Mouse (Mus musculus) hindbrain, embryonic 15.5 days (tissue): ENCODE measurements at regions not wholly inside any gene's neighbourhood (a gene's known extent, or its start where the extent isn't known, plus 50 kb on each side); places are given as distances from the start of the nearest gene placed in this dataset.

Source experiments
- ATAC-seq: fragments of 200-750 bp; cut with Nextera tagmentation; 2 replicates; pipeline ENCODE4 v1.8.0; 2017; ENCODE audit warnings: low read depth, moderate number of reproducible peaks, moderate TSS enrichment; ENCODE audit not compliant: low FRiP score
- H3K27ac ChIP-seq: fragments of 300-500 bp; sonication (generic); replicated peaks from 2 replicates; pipeline ENCODE4 v1.5.1; 2015; ENCODE audit warnings: mild to moderate bottlenecking, inconsistent platforms
- H3K27me3 ChIP-seq: fragments of 300-500 bp; sonication (generic); 2 replicates; pipeline ENCODE4 v1.6.1; 2015; ENCODE audit warnings: control low read depth, inconsistent platforms
- H3K36me3 ChIP-seq: fragments of 300-500 bp; sonication (generic); 2 replicates; pipeline ENCODE4 v1.6.1; 2015; ENCODE audit warnings: control low read depth, inconsistent platforms
- H3K4me1 ChIP-seq: fragments of 300-500 bp; sonication (generic); replicated peaks from 2 replicates; pipeline ENCODE4 v1.6.1; 2015; ENCODE audit warnings: control low read depth, inconsistent platforms
- H3K4me2 ChIP-seq: fragments of 300-500 bp; sonication (generic); 2 replicates; pipeline ENCODE4 v1.6.1; 2015; ENCODE audit warnings: moderate library complexity, mild to moderate bottlenecking, inconsistent platforms
- H3K4me3 ChIP-seq: fragments of 300-500 bp; sonication (generic); 2 replicates; pipeline ENCODE4 v1.5.1; 2015; ENCODE audit warnings: mild to moderate bottlenecking, inconsistent platforms
- H3K9ac ChIP-seq: fragments of 300-500 bp; sonication (generic); 2 replicates; pipeline ENCODE4 v1.6.1; 2015; ENCODE audit warnings: inconsistent platforms
- H3K9me3 ChIP-seq: fragments of 300-500 bp; sonication (generic); 2 replicates; pipeline ENCODE4 v1.6.1; 2016; ENCODE audit warnings: control low read depth, inconsistent platforms
- WGBS: fragments of 180-500 bp; shearing (Covaris S2); methylation state at CpG from one replicate; pipeline ENCODE4 v1.1.7; 2015; 5-methylcytosine and 5-hydroxymethylcytosine counted together

GRCm38 (mm10) chr3:128081430-128081829 is 185.3 kb upstream of the Fam241a start:
- 86% methylated on average over 1 of the region's 1 CpGs for WGBS
- Histone ChIP-seq H3K4me2 (no peak overlapping the region), H3K4me3 (no peak overlapping the region), H3K27ac (no peak overlapping the region), H3K27me3 (no peaks in the 10 kb centered on the region), H3K9me3 (no peaks in the 10 kb centered on the region), H3K36me3 (no peaks in the 10 kb centered on the region), H3K9ac (no peak overlapping the region), H3K4me1 (no peaks in the 10 kb centered on the region)
- no peak for ATAC-seq

DNA sequence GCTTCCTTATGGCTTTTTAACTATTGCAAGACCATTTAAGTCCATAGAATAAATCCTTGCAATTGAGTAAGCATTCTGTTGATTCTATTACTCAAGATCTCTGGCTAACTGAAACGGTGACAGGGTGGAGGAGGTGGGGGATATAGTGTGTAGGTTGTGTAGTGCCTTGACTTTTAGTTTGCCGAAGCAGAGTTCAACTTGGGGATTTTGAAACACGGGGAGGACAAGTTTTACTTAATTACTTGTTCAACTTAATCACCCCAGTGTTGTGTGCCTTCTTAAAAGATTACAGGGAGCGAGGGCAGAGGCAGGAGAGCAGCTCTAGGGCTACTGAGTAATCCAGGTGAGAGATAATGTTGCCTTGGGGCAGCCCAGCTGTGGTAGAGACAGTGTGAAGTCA is 171.7 kb upstream of the Fam241a start:
- no peak overlapping the region for H3K4me3 ChIP-seq
- no peak for ATAC-seq
- H3K9me3 ChIP-seq = no peaks in the 10 kb centered on the region
- H3K27ac ChIP-seq = no peak overlapping the region
- no peak overlapping the region for H3K4me2 ChIP-seq
- WGBS = 84% methylated on average over 4 of the region's 4 CpGs
- no peaks in the 10 kb centered on the region for H3K4me1 ChIP-seq
- H3K9ac ChIP-seq = no peak overlapping the region
- no peaks in the 10 kb centered on the region for H3K36me3 ChIP-seq
- H3K27me3 ChIP-seq = no peaks in the 10 kb centered on the region

- no peak for ATAC-seq
- WGBS = 86% methylated on average over 9 of the region's 9 CpGs
- H3K27me3 ChIP-seq = no peaks in the 10 kb centered on the region
- H3K4me1 ChIP-seq = no peaks in the 10 kb centered on the region
- H3K27ac ChIP-seq = no peak overlapping the region
- H3K4me2 ChIP-seq = no peak overlapping the region
- no peak overlapping the region for H3K4me3 ChIP-seq
- no peaks in the 10 kb centered on the region for H3K9me3 ChIP-seq
- no peak overlapping the region for H3K9ac ChIP-seq
- H3K36me3 ChIP-seq = no peaks in the 10 kb centered on the region
Observed at GRCm38 (mm10) chr3:128054031-128054430, 157.9 kb upstream of the Fam241a start.

- Histone ChIP-seq H3K4me1 (no peaks in the 10 kb centered on the region), H3K4me2 (no peak overlapping the region), H3K27ac (no peak overlapping the region), H3K27me3 (no peaks in the 10 kb centered on the region), H3K4me3 (no peak overlapping the region), H3K9me3 (no peaks in the 10 kb centered on the region), H3K9ac (no peak overlapping the region), H3K36me3 (no peaks in the 10 kb centered on the region)
- no peak for ATAC-seq
- WGBS = 90% methylated on average over 3 of the region's 3 CpGs
Observed at GRCm38 (mm10) chr3:128043709-128044108, 147.6 kb upstream of the Fam241a start.

GRCm38 (mm10) chr3:128040407-128041115 is 144.4 kb upstream of the Fam241a start:
- Histone ChIP-seq H3K9ac (no peak overlapping the region), H3K27ac (no peak overlapping the region), H3K4me1 (no peaks in the 10 kb centered on the region), H3K9me3 (no peaks in the 10 kb centered on the region), H3K4me3 (no peak overlapping the region), H3K36me3 (no peaks in the 10 kb centered on the region), H3K4me2 (no peak overlapping the region), H3K27me3 (no peaks in the 10 kb centered on the region)
- ATAC-seq = no peak
- WGBS = 70% methylated on average over 12 of the region's 12 CpGs

GRCm38 (mm10) chr3:128039185-128039584 is 143.1 kb upstream of the Fam241a start:
- Histone ChIP-seq H3K9ac (no peak overlapping the region), H3K9me3 (no peaks in the 10 kb centered on the region), H3K4me3 (no peak overlapping the region), H3K4me1 (no peaks in the 10 kb centered on the region), H3K36me3 (no peaks in the 10 kb centered on the region), H3K27me3 (no peaks in the 10 kb centered on the region), H3K27ac (no peak overlapping the region), H3K4me2 (no peak overlapping the region)
- WGBS = 47% methylated on average over 5 of the region's 5 CpGs
- ATAC-seq = no peak

GRCm38 (mm10) chr3:128036538-128036937 is 140.4 kb upstream of the Fam241a start:
- ATAC-seq = no peak
- H3K4me2 ChIP-seq = no peak overlapping the region
- no peaks in the 10 kb centered on the region for H3K9me3 ChIP-seq
- H3K27me3 ChIP-seq = no peaks in the 10 kb centered on the region
- H3K4me1 ChIP-seq = no peaks in the 10 kb centered on the region
- no peak overlapping the region for H3K27ac ChIP-seq
- H3K36me3 ChIP-seq = no peaks in the 10 kb centered on the region
- H3K9ac ChIP-seq = no peak overlapping the region
- WGBS = 65% methylated on average over 10 of the region's 10 CpGs
- no peak overlapping the region for H3K4me3 ChIP-seq

DNA sequence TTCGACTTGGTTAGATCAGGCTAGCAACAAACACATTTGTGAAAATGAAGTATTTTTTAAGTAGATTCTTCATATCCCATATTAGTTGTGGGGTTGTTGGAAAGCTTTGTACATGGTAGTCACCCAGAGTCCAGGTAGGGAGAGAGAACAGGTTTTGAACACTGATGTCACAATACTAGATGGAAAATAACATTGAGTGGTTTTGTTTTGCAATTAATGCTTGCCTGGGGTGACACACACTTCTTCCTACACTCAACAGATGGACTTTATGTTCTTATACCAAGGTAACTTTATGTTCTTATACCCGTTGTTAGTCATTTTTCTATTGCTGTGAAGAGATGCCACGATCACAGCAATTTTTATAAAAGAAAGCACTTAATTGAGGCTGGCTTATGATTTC is 134.2 kb upstream of the Fam241a start:
- WGBS = 93% methylated on average over 3 of the region's 3 CpGs
- H3K27ac ChIP-seq = no peak overlapping the region
- no peak overlapping the region for H3K9ac ChIP-seq
- H3K27me3 ChIP-seq = no peaks in the 10 kb centered on the region
- H3K36me3 ChIP-seq = no peaks in the 10 kb centered on the region
- ATAC-seq = no peak
- H3K9me3 ChIP-seq = no peaks in the 10 kb centered on the region
- no peak overlapping the region for H3K4me3 ChIP-seq
- no peaks in the 10 kb centered on the region for H3K4me1 ChIP-seq
- no peak overlapping the region for H3K4me2 ChIP-seq

DNA sequence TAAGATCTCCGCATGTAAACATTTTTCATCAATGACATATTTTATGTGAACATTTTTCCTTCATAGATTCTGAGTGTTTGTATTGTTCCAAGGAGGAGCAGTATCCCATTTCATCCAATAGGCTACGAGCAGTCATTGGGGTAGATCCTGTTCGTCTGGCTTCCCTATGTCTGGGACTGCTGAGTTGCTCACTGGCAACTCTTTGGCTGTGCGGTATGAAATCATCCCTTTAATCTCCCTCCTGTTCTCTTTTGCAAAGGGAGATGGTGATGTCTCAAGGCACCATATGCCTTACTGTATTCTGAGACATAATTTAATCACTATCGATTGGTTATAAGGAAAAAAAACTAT is 133.4 kb upstream of the Fam241a start:
- Histone ChIP-seq H3K4me1 (no peaks in the 10 kb centered on the region), H3K9ac (no peak overlapping the region), H3K36me3 (no peaks in the 10 kb centered on the region), H3K4me3 (no peak overlapping the region), H3K27me3 (no peaks in the 10 kb centered on the region), H3K27ac (no peak overlapping the region), H3K9me3 (no peaks in the 10 kb centered on the region), H3K4me2 (no peak overlapping the region)
- no peak for ATAC-seq
- 74% methylated on average over 5 of the region's 5 CpGs for WGBS

- ATAC-seq = 0 out of 2 replicates have a peak, but pooled peaks have one; percentile 11
Observed at GRCm38 (mm10) chr3:128028856-128029564, 132.9 kb upstream of the Fam241a start.

GRCm38 (mm10) chr3:128024856-128025255 is 128.7 kb upstream of the Fam241a start:
- no peak overlapping the region for H3K9ac ChIP-seq
- no peak overlapping the region for H3K27ac ChIP-seq
- no peaks in the 10 kb centered on the region for H3K4me1 ChIP-seq
- WGBS = 81% methylated on average over 12 of the region's 12 CpGs
- no peak overlapping the region for H3K4me2 ChIP-seq
- no peaks in the 10 kb centered on the region for H3K9me3 ChIP-seq
- no peak overlapping the region for H3K4me3 ChIP-seq
- no peaks in the 10 kb centered on the region for H3K27me3 ChIP-seq
- no peak for ATAC-seq
- H3K36me3 ChIP-seq = no peaks in the 10 kb centered on the region

More at GRCm38 (mm10) chr3:128028856-128029564, 132.9 kb upstream of the Fam241a start:
- H3K4me3 ChIP-seq = no peak overlapping the region
- no peaks in the 10 kb centered on the region for H3K27me3 ChIP-seq
- no peaks in the 10 kb centered on the region for H3K36me3 ChIP-seq
- H3K9me3 ChIP-seq = no peaks in the 10 kb centered on the region
- 33% methylated on average over 11 of the region's 11 CpGs for WGBS
- H3K9ac ChIP-seq = no peak overlapping the region
- H3K27ac ChIP-seq = no peak overlapping the region
- H3K4me2 ChIP-seq = no peak overlapping the region
- no peaks in the 10 kb centered on the region for H3K4me1 ChIP-seq

DNA sequence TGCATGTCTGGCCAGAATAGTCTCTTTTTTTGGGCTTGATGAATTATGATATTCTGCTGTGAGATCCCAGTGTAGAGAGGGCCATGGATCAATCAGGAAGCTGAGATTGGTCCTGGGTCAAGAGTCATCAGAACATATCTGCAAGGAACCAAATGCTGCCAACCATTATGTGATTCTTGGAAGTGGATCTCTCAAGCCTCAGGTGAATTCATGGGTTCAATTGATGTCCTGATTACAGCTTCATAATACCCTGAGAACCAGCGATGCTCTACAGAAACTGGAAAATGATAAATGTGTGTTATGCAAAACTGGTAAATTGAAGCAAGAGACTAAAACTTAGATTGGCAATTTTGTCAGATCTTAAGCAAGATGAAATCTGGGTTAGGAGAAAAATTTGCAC is 118.8 kb upstream of the Fam241a start:
- Histone ChIP-seq H3K27me3 (no peaks in the 10 kb centered on the region), H3K4me1 (no peaks in the 10 kb centered on the region), H3K4me2 (no peak overlapping the region), H3K9me3 (no peaks in the 10 kb centered on the region), H3K36me3 (no peaks in the 10 kb centered on the region), H3K4me3 (no peak overlapping the region), H3K27ac (no peak overlapping the region), H3K9ac (no peak overlapping the region)
- no peak for ATAC-seq
- WGBS = 79% methylated on average over 1 of the region's 1 CpGs
